Mouse (Mus musculus) kidney, adult 2 months (tissue): ENCODE data around the gene Cntnap1.

Source experiments
- CTCF ChIP-seq: fragments of 200-500 bp; conservative IDR thresholded peaks from 2 replicates; pipeline ENCODE4 v1.5.1; 2011; ENCODE audit warnings: low read depth, mild to moderate bottlenecking, control low read depth, low read length, moderate library complexity, mixed read lengths; ENCODE audit not compliant: insufficient read depth, insufficient read length
- POLR2A ChIP-seq: fragments of 200-500 bp; IDR thresholded peaks from one replicate; pipeline ENCODE4 v1.6.1; 2011; ENCODE audit warnings: low read depth, low read length, control low read depth

GRCm38 (mm10) chr11:101190181-101190912, 20.0 kb downstream of the Cntnap1 start:
- TF ChIP-seq POLR2A: no peak
- TF ChIP-seq CTCF: no peak
